Mouse (Mus musculus): ENCODE measurements around the gene Krtap1-5.

- TF ChIP-seq CTCF (IDR thresholded peaks at IDR 0.05; ENCODE audit: control insufficient read depth, insufficient read depth, insufficient read length) = no peak
- TF ChIP-seq USF1 (IDR thresholded peaks at IDR 0.05; ENCODE audit: low read depth) = no peak
Observed at GRCm38 (mm10) chr11:99547892-99548291, 32.9 kb downstream of the Krtap1-5 start.

All from C2C12 (cell line).